Mouse (Mus musculus) forebrain, postnatal 0 days (tissue): ENCODE results near the gene Gpc3. TPM values are rescaled to one million over a fixed set of nuclear protein-coding genes. Genes with fewer than 3 reads are reported as not detected.

Experiments
- ATAC-seq: fragments of 200-750 bp; cut with Nextera tagmentation; 2 replicates; pipeline ENCODE4 v1.8.0; 2017; ENCODE audit warnings: mild to moderate bottlenecking, moderate library complexity
- DNase-seq: peaks from one replicate; pipeline ENCODE4 v3.0.0-alpha.2; 2015
- H3K27ac ChIP-seq: fragments of 300-500 bp; sonication (generic); 2 replicates; pipeline ENCODE4 v1.5.1; 2014; ENCODE audit warnings: low read depth, mild to moderate bottlenecking, antibody characterized with exemption, low read length, moderate library complexity, mixed read lengths
- H3K27me3 ChIP-seq: fragments of 300-500 bp; sonication (generic); 2 replicates; pipeline ENCODE4 v1.6.1; 2014; ENCODE audit warnings: mild to moderate bottlenecking, low read length, mixed read lengths; ENCODE audit not compliant: insufficient read depth
- H3K36me3 ChIP-seq: fragments of 300-500 bp; sonication (generic); 2 replicates; pipeline ENCODE4 v1.6.1; 2014; ENCODE audit warnings: mild to moderate bottlenecking, moderate library complexity; ENCODE audit not compliant: insufficient read depth
- H3K4me1 ChIP-seq: fragments of 300-500 bp; sonication (generic); 2 replicates; pipeline ENCODE4 v1.6.1; 2014; ENCODE audit warnings: antibody characterized with exemption; ENCODE audit not compliant: insufficient read depth
- H3K4me2 ChIP-seq: fragments of 300-500 bp; sonication (generic); 2 replicates; pipeline ENCODE4 v1.6.1; 2014; ENCODE audit warnings: low read depth, mild to moderate bottlenecking, moderate library complexity
- H3K4me3 ChIP-seq: fragments of 300-500 bp; sonication (generic); 2 replicates; pipeline ENCODE4 v1.5.1; 2014; ENCODE audit warnings: low read depth, low read length, mixed read lengths
- H3K9ac ChIP-seq: fragments of 300-500 bp; sonication (generic); 2 replicates; pipeline ENCODE4 v1.6.1; 2014; ENCODE audit warnings: mild to moderate bottlenecking
- H3K9me3 ChIP-seq: fragments of 300-500 bp; sonication (generic); 2 replicates; pipeline ENCODE4 v1.6.1; 2016; ENCODE audit warnings: low read length
- CTCF ChIP-seq: sonication (generic); IDR thresholded peaks from 2 replicates; pipeline ENCODE4 v1.5.1; 2016; ENCODE audit warnings: antibody characterized with exemption, control low read depth, low read depth
- WGBS: fragments of 180-500 bp; shearing (Covaris S2); extraction: QIAGEN DNeasy Blood & Tissue Kit; methylation state at CpG from one replicate; pipeline ENCODE4 v1.1.7; 2014; 5-methylcytosine and 5-hydroxymethylcytosine counted together
- polyA plus RNA-seq: library from polyadenylated mRNA; unstranded; fragments of >200 nt; fragmentation: Nextera tagmentation; extraction: Ambion mirVana; gene quantifications from 2 replicates; pipeline ENCODE4 v1.2.1, GENCODE M21; 2015
- total RNA-seq: library from RNA; depleted of rRNA; stranded (reverse); fragments of >200 nt; gene quantifications from 2 replicates; pipeline ENCODE4 v1.2.3, GENCODE M21; 2014; rRNA removed

Gpc3 gene
- 11.8 and 30.3 TPM in 2 replicates for total RNA-seq
- 48.6 and 58.8 TPM in 2 replicates for polyA plus RNA-seq

DNA sequence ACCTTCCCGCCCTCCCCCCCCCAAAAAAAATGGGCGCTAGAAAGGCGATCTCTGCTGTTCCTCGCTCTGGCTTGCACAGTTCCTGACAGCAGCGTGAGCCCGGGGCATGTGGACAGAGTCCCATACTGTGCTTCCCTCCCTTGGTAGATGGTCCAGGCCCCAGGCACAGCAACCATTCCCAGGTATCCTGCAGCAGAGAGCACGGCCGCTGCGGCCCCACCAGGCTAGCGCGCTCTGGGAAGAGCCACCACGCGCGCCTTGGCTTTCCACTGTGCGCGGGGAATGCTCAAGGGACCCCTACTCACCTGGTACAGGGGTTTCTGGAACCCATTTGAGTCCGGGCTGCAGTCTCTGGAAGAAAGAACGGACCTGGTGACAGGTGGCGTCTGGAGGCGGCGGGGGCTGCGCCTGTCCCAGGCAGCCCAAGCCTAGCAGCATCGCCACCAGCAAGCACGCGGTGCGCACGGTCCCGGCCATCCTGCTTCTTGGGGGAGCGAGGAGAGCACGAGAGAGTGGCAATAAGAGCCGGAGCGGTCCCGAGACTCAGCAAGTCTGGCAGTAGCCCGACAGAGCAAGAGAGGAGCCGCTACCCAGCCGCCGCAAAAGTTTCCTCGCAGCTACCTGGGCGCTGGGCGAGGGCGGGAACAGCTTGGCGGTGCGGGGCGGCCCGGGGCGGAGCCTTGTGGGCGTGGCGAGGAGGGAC is at the start of gene Gpc3:
Gene Gpc3 (minus strand): TSS at position 623 of the 703 bp plus-strand sequence.
- Histone ChIP-seq H3K9me3 (no peaks in the 10 kb centered on the region), H3K4me2 (peak within 1 kb of the TSS; percentile 81), H3K4me1 (no peaks in the 10 kb centered on the region), H3K36me3 (no peaks in the 10 kb centered on the region), H3K27me3 (no peaks in the 10 kb centered on the region; the same call in 1 of the 2 replicates), H3K27ac (no peak within 1 kb of the TSS), H3K9ac (no peak within 1 kb of the TSS), H3K4me3 (peak within 1 kb of the TSS; percentile 43)
- ATAC-seq (peak; percentile 79), DNase-seq (peak; percentile 25)
- 30% methylated on average over 46 of the region's 48 CpGs for WGBS
- TF ChIP-seq CTCF = no peak

GRCm38 (mm10) chrX:52651975-52652374 is 38.2 kb upstream of the Gpc3 start:
- Histone ChIP-seq H3K27ac (no peak overlapping the region), H3K27me3 (no peaks in the 10 kb centered on the region), H3K4me1 (no peaks in the 10 kb centered on the region), H3K4me2 (no peak overlapping the region), H3K9me3 (no peaks in the 10 kb centered on the region), H3K36me3 (no peaks in the 10 kb centered on the region), H3K9ac (no peak overlapping the region), H3K4me3 (no peak overlapping the region)
- DNase-seq = peak; percentile 54
- TF ChIP-seq CTCF = peak; percentile 60
- peak; percentile 54 for ATAC-seq
- whole genome bisulfite sequencing = 31% methylated on average over 10 of the region's 10 CpGs

GRCm38 (mm10) chrX:52651472-52651948 is 37.8 kb upstream of the Gpc3 start:
- Histone ChIP-seq H3K4me2 (no peak overlapping the region), H3K27me3 (no peaks in the 10 kb centered on the region), H3K27ac (no peak overlapping the region), H3K9me3 (no peaks in the 10 kb centered on the region), H3K4me3 (no peak overlapping the region), H3K9ac (no peak overlapping the region), H3K36me3 (no peaks in the 10 kb centered on the region), H3K4me1 (no peaks in the 10 kb centered on the region)
- 45% methylated on average over 9 of the region's 9 CpGs for WGBS
- ATAC-seq = no peak
- peak; percentile 19; the same call in 1 of the 2 replicates for TF ChIP-seq CTCF
- DNase-seq = no peak

DNA sequence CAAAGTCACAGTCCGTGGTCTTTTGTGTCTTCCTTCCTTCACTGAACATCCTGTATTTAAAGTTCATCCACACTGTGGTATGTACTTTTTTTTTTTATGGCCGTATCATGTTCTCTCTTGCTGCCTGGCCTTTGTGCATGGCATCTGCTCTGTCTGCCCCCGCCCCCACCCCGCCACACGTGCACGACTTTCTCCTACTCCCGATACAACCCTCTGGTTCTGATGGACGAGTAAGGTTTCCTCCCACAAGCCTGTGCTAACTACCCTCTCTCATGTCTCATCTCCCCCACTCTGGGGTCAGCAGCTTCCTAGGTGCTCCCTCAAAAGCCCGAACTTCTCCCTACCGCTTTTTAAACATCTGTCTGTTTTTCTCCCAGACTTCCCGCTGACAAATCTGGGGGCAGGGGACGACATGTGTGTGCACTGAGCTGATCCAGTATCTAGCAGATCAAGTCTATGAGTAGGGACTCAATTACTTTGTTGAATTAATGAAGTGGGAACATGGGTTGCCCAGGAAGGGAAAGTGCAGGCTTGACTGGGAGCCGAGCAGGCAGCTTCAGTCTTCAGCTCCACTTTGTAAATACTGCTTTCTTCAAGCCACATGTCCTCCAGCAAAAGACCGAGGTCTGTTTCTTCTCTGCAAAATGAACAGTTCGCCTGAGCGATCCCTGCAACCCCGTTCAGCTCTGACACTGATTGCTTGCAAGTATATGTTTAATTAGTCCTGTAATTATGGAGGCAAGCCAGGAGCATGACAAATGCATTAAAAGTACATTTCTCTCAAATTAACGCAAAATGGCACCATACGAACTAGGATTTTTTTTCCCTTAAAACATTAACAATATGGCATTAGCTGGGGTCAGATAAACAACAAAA is 35.4 kb upstream of the Gpc3 start:
- H3K4me1 ChIP-seq = no peaks in the 10 kb centered on the region
- ATAC-seq = no peak
- 35% methylated on average over 19 of the region's 19 CpGs for WGBS
- H3K4me3 ChIP-seq = no peak overlapping the region
- H3K4me2 ChIP-seq = peak overlapping the region; percentile 17; the same call in 1 of the 2 replicates
- no peak overlapping the region for H3K9ac ChIP-seq
- no peaks in the 10 kb centered on the region for H3K9me3 ChIP-seq
- H3K27me3 ChIP-seq = no peaks in the 10 kb centered on the region
- H3K27ac ChIP-seq = no peak overlapping the region
- no peak for DNase-seq
- no peaks in the 10 kb centered on the region for H3K36me3 ChIP-seq
- TF ChIP-seq CTCF = no peak

GRCm38 (mm10) chrX:52644393-52644792 is 30.6 kb upstream of the Gpc3 start:
- WGBS = 68% methylated on average over 7 of the region's 7 CpGs
- no peak for ATAC-seq
- no peak overlapping the region for H3K4me2 ChIP-seq

GRCm38 (mm10) chrX:52643350-52643749 is 29.6 kb upstream of the Gpc3 start:
- ATAC-seq (no peak), DNase-seq (no peak)
- Histone ChIP-seq H3K27ac (no peak overlapping the region), H3K4me1 (no peaks in the 10 kb centered on the region), H3K4me3 (no peak overlapping the region), H3K9me3 (no peaks in the 10 kb centered on the region), H3K36me3 (no peaks in the 10 kb centered on the region), H3K27me3 (no peaks in the 10 kb centered on the region), H3K4me2 (no peak overlapping the region), H3K9ac (no peak overlapping the region)
- WGBS = 64% methylated on average over 2 of the region's 2 CpGs
- TF ChIP-seq CTCF = no peak

More at GRCm38 (mm10) chrX:52644393-52644792, 30.6 kb upstream of the Gpc3 start:
- Histone ChIP-seq H3K36me3 (no peaks in the 10 kb centered on the region), H3K9ac (no peak overlapping the region), H3K27me3 (no peaks in the 10 kb centered on the region), H3K27ac (no peak overlapping the region), H3K4me1 (no peaks in the 10 kb centered on the region), H3K4me3 (no peak overlapping the region), H3K9me3 (no peaks in the 10 kb centered on the region)
- DNase-seq = no peak
- TF ChIP-seq CTCF = no peak
